Mouse (Mus musculus) testis, adult 2 months (tissue): ENCODE data around the gene Ramp1.

Experiments used
- CTCF ChIP-seq: fragments of 200-500 bp; IDR thresholded peaks from 2 replicates; pipeline ENCODE4 v1.5.1; 2012; ENCODE audit warnings: low read depth, mild to moderate bottlenecking, inconsistent platforms, low read length, moderate library complexity; ENCODE audit not compliant: control insufficient read depth, insufficient read depth, insufficient replicate concordance
- POLR2A ChIP-seq: fragments of 200-500 bp; IDR thresholded peaks from 2 replicates; pipeline ENCODE4 v1.6.1; 2012; ENCODE audit warnings: low read depth, mild to moderate bottlenecking, inconsistent platforms, low read length, moderate library complexity; ENCODE audit not compliant: control insufficient read depth

DNA sequence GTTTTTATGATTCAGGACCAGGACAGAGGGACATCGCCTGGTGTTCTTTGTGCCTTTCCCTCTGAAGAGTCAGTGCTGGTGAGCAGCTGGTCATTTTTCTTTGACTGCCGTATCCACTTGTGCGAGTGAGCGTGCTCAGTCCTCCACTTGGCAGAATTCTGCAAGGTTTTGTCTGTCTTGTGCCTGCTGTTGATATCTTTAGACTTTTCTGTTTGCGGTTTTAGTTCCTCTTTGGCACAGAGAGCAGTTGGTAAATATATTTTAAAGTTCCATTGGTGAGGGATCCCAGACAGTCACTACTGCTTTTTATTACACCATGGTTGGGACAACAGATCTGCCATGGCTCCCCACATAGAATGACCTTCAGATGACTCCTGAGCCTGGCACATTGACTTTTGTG lies 7.7 kb downstream of the Ramp1 start:
- no peak for TF ChIP-seq CTCF
- no peak for TF ChIP-seq POLR2A
